ENCODE assay signal across 37 mouse cellular contexts in the genomic region with DNA sequence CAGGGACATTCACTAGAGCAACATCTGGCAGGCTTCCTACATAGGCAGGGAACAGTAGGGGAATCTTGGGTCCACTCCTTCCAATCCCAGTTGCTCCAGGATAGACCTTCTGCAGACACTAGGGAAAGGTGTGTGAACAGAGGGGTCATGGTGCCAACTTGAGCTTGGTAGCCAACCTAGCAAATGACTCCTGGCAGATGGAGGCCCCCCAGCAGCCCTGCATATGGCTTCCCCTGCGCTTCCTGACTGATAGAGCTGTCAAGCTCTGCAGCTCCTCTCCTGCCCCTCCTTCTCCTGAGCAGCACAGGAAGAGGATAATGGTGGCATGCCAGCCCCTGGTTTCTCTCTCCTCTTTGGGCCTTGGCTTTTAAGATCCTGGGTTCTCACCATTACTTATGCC. TPM values are rescaled to one million over a fixed set of nuclear protein-coding genes. Genes with fewer than 3 reads are reported as not detected.
DNase-seq lines count a peak whose midpoint lies in the region; TF ChIP-seq lines count a peak whose summit lies in the region.
"Had no signal": no experiment of that assay in that cellular context is flagged by ENCODE, and none has a peak within 500 bp of the region (broad histone marks: within the 10 kb centered on the region; RNA-seq: fewer than 3 reads in every experiment).

No protein-coding gene starts in this region.

- no peaks in the 10 kb centered on the region for H3K27me3 ChIP-seq in cerebellum, adult 2 months (ENCODE audit: control insufficient read depth, insufficient read depth, low read length)
- H3K27me3 ChIP-seq: embryonic facial prominence, embryonic 15.5 days; forebrain, embryonic 12.5 days; hindbrain, embryonic 13.5 days had no signal

- no peak for TF ChIP-seq POLR2A in cerebellum, adult 2 months (IDR thresholded peaks at IDR 0.05; ENCODE audit: borderline replicate concordance, insufficient read depth, low read length)

- peak; percentile 51 for DNase-seq in left cerebral cortex, postnatal 4 days
- DNase-seq in left cerebral cortex, adult 8-10 months (ENCODE audit: low spot score in 2 of 2) = no peak
- peak; percentile 76 to 88 for DNase-seq in cerebellum, adult 2 months
- peak; percentile 86 to 88 for DNase-seq in cerebellum, postnatal 14 days
- DNase-seq in adrenal gland, adult 2 months = no peak
- DNase-seq in kidney, postnatal 10 days = no peak
- DNase-seq in frontal cortex, postnatal 36 days (ENCODE audit: low spot score in 2 of 2) = no peak
- DNase-seq: adrenal gland, adult 8-10 months; B cell, adult 2 months; forebrain, postnatal 0 days; gastrocnemius, postnatal 36 days; heart, adult 18-20 months; heart, postnatal 4 days; kidney, adult 11 months; liver; lung, adult 2 months; lung, postnatal 14 days; midbrain, embryonic 14.5 days; retina, postnatal 1 day; right cerebral cortex, postnatal 14 days; thymus, postnatal 4 days had no signal

- 0% methylated on average over 1 of the region's 1 CpGs for WGBS in cerebellum, adult 2 months

- intact Hi-C loops in left cerebral cortex, postnatal 4 days (cut with DNase I) = no loop called here

- peaks cover 40% of the 10 kb centered on the region for H3K4me1 ChIP-seq in cerebellum, adult 2 months (ENCODE audit: control insufficient read depth, insufficient read depth, low read length)

- H3K27ac ChIP-seq in cerebellum, adult 2 months (ENCODE audit: insufficient read depth, low read length) = no peak overlapping the region
- H3K27ac ChIP-seq: embryonic facial prominence, embryonic 10.5 days; embryonic facial prominence, embryonic 15.5 days; forebrain, embryonic 12.5 days; hindbrain, embryonic 13.5 days; kidney, postnatal 0 days; liver, embryonic 14.5 days had no signal

- no peak for TF ChIP-seq CTCF in cerebellum, adult 2 months (IDR thresholded peaks at IDR 0.05; ENCODE audit: borderline replicate concordance, insufficient read depth, low read depth, low read length)

- no peak overlapping the region for H3K4me3 ChIP-seq in cerebellum, adult 2 months (replicated peaks; ENCODE audit: insufficient read depth, low read depth, low read length)
- H3K4me3 ChIP-seq: embryonic facial prominence, embryonic 10.5 days; embryonic facial prominence, embryonic 15.5 days; forebrain, embryonic 12.5 days; heart, embryonic 12.5 days; hindbrain, embryonic 13.5 days had no signal

RNA-seq across cellular contexts. Expression of gene Snph, which starts 24.0 kb away (rescaled TPM):
- total RNA-seq in left cerebral cortex, postnatal 4 days (2021) = 10 to 100 TPM; 80.0 to 84.0 TPM
- 100 to 1,000 TPM; 275 to 336 (median 309) TPM for total RNA-seq in left cerebral cortex, adult 8-10 months (2022)
- 119 and 131 TPM in 2 replicates for polyA plus RNA-seq in cerebellum, adult 2 months (2012; rRNA removed)
- total RNA-seq in adrenal gland, adult 2 months (2021) = 10 to 100 TPM; 11.5 to 19.6 TPM
- 5.2 and 10.2 TPM in 2 replicates for polyA plus RNA-seq in adrenal gland, adult 2 months (2012; rRNA removed)
- total RNA-seq: monocyte, adult 5-6 weeks had no signal
- polyA plus RNA-seq: inflammation-experienced regulatory T-cells, adult 6 months had no signal

RNA-seq across cellular contexts. Expression of gene Sdcbp2, which starts 36.0 kb away (rescaled TPM):
- total RNA-seq in left cerebral cortex, postnatal 4 days (2021) = 1 to 10 TPM; 1.2 TPM
- 1 to 10 TPM; 1.3 to 3.2 (median 2.4) TPM for total RNA-seq in left cerebral cortex, adult 8-10 months (2022)
- polyA plus RNA-seq in cerebellum, adult 2 months (2012; rRNA removed) = 1.2 and 1.3 TPM in 2 replicates
- total RNA-seq in adrenal gland, adult 2 months (2021) = 1 to 10 TPM in 1 of 2 experiments, under 1 TPM in 1; 0.81 to 1.2 TPM
- 0.47 and 0.57 TPM in 2 replicates for polyA plus RNA-seq in adrenal gland, adult 2 months (2012; rRNA removed)

RNA-seq across cellular contexts. Expression of gene Rad21l, which starts 59.9 kb away (rescaled TPM):
- under 1 TPM; 0.60 to 0.99 TPM for total RNA-seq in left cerebral cortex, postnatal 4 days (2021)
- 1 to 10 TPM; 1.8 to 2.5 (median 2.1) TPM for total RNA-seq in left cerebral cortex, adult 8-10 months (2022)
- polyA plus RNA-seq in cerebellum, adult 2 months (2012; rRNA removed) = 0.10 and 0.13 TPM in 2 replicates
- not detected for total RNA-seq in adrenal gland, adult 2 months (2021)
- not detected in 2 replicates for polyA plus RNA-seq in adrenal gland, adult 2 months (2012; rRNA removed)
- total RNA-seq: gastrocnemius, adult 18-20 months; gastrocnemius, postnatal 36 days; heart, adult 18-20 months; heart, postnatal 4 days; monocyte, adult 5-6 weeks had no signal
- polyA plus RNA-seq: embryonic facial prominence, embryonic 10.5 days; embryonic facial prominence, embryonic 15.5 days; forebrain, embryonic 12.5 days; heart, embryonic 12.5 days; heart, postnatal 0 days; hindbrain, embryonic 13.5 days; inflammation-experienced regulatory T-cells, adult 6 months; kidney, postnatal 0 days; large intestine, adult 2 months; limb, embryonic 11.5 days; liver, embryonic 14.5 days; lung, adult 2 months; midbrain, embryonic 14.5 days; small intestine, adult 2 months; stomach, embryonic 14.5 days; thymus, postnatal 0 days had no signal

Comparison
In these comparisons a context has a peak if more than half of its experiments do, and no peak if none do; other contexts are left out.
1. DNase-seq: peak in left cerebral cortex, postnatal 4 days (single experiment), cerebellum, adult 2 months (2 of 2) and cerebellum, postnatal 14 days (2 of 2); none in left cerebral cortex, adult 8-10 months (0 of 2), adrenal gland, adult 2 months (single experiment), kidney, postnatal 10 days (single experiment) and frontal cortex, postnatal 36 days (0 of 2).